Mouse (Mus musculus) left cerebral cortex, postnatal 25 days (tissue): ENCODE measurements around the gene Galnt17. TPM values are rescaled to one million over a fixed set of nuclear protein-coding genes. Genes with fewer than 3 reads are reported as not detected.

ENCODE experiments used
- DNase-seq, 2 experiments: peaks; one replicate each; pipeline ENCODE4 v3.0.0; 2022; ENCODE audit warnings: low spot score in 2 of 2, mixed read lengths in 1 of 2
- intact Hi-C: fragments of 180-260 bp; cut with DNase I; formaldehyde crosslinking; loops from one replicate; pipeline ENCODE4 v1.15.1; 2025
- total RNA-seq, 2 experiments: library from RNA; stranded (reverse); gene quantifications; 2 replicates each; pipeline ENCODE4 v1.2.3; 2021

Gene Galnt17
- total RNA-seq, 2 experiments from 2014 or later: 36.0 to 36.2 TPM

GRCm38 (mm10) chr5:130979321-130979720 is 329.0 kb downstream of the Galnt17 start:
- no peak for DNase-seq
- intact Hi-C loops: no loop called here

GRCm38 (mm10) chr5:130978871-130979270 is 329.4 kb downstream of the Galnt17 start:
- no peak for DNase-seq
- intact Hi-C loops: no loop called here

DNA sequence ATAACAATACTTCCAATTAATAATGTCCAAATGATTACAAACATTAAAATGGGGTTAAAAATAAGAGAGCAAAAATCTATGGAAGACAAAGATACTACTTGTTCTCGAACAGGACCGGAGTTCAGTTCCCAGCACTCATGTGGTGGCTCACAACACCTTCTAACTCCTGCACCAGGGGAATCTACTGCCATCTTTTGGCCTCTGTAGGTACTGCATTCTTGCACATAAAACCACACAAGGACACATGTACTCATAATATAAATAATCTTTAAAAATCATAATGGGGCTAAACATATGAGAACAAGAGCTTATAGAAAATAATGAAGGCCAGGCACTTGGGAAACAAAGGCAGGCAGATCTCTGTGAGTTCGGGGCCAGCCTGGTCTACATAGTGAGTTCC is 330.3 kb downstream of the Galnt17 start:
- DNase-seq: no peak
- intact Hi-C loops: no loop called here

DNA sequence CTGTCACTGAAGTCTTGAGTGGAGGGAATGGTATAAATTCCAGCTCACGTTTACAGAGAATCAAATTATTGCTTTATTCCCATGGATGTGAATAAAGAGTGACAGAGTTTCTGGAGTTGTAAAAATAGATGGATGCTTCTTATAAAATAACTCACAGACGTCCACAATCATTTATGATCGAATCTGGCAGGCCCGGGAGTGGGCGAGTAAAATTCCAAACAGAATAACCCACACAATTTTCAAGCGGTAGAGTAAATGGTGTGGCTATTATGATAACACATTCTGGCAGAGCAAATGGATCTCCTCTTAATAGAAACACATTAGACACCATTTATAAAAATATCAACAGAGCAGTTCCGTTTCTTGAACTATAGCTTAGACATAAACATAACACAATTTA is 355.9 kb downstream of the Galnt17 start:
- intact Hi-C loops: loop anchor here (5.0 kb wide), 1 partner anchor 475 kb away; no protein-coding TSS in a partner anchor
- peak in 1 of 2 experiments; percentile 56 for DNase-seq

DNA sequence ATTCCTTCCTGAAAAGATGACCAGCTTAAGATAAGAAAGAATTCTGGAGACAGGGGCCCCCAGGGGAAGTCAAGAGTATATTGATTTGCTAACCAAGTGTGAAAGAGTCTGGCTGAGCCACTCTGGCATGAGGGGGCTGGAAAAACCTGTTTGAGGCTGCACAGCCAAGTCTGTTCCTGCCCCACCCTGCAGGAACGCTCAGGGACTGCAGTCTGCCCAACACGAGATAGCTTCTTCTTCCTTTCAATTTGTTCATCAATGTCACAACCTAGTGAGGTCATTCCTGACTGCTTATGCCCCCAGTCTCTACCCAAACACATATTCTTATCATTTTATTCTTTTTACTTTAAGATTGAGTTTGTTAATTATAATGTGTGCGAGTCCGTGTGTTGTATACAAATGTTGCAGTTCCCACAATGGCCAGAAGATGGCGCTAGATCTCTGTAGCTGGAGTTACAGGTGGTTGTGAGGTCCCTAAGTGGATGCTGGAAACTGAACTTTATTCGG is 357.4 kb downstream of the Galnt17 start:
- intact Hi-C loops: loop anchor here (5.0 kb wide), 1 partner anchor 476 kb away; no protein-coding TSS in a partner anchor
- no peak for DNase-seq

- intact Hi-C loops: loop anchor here (5.0 kb wide), 1 partner anchor 477 kb away; no protein-coding TSS in a partner anchor
Measured at GRCm38 (mm10) chr5:130950421-130950820, 357.9 kb downstream of the Galnt17 start.

GRCm38 (mm10) chr5:130949710-130950109 is 358.6 kb downstream of the Galnt17 start:
- intact Hi-C loops: loop anchor here (5.0 kb wide), 1 partner anchor 478 kb away; no protein-coding TSS in a partner anchor

More at GRCm38 (mm10) chr5:130950421-130950820, 357.9 kb downstream of the Galnt17 start:
- no peak for DNase-seq

DNA sequence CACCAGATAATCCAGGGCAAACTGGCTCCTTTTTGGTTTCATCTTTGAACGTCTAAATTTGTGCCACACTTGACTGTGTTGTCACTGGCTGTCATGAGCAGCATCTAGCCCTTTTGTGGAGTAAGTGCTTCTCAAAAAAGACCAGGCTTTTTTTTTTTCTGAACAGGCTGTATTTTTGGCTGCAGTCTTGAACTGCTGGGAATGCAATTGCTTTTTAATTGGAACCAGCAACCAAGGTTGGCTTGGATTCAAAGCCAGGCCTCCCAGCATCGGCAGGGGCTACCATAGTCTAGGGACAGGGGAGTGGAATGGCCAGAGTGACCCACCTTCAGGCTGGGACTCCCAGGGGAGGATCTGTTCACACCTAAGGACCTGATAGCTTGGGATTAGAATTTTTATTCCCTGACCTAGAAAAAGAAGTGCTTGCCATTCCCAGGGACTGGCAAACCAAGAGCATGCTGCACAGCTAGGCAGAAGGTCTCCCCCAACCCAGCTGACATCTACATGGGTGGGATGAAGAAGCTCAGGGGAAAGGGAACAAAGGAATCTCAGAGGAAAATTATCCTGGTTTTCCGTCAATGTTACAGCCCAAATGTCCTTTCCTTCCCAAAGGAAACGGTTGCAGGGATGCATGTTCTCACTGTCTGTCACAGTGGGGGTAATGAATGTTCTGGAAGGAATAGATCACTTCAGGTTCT is 369.2 kb downstream of the Galnt17 start:
- intact Hi-C loops: loop anchor here (5.0 to 10.0 kb wide), 2 partner anchors 243 to 366 kb away; partner anchors contain the start of gene Galnt17
- DNase-seq: peak; percentile 49 to 81

More at GRCm38 (mm10) chr5:130949710-130950109, 358.6 kb downstream of the Galnt17 start:
- peak in 1 of 2 experiments; percentile 46 for DNase-seq

- DNase-seq: peak in 1 of 2 experiments; percentile 79
- intact Hi-C loops: loop anchor here (5.0 to 10.0 kb wide), 2 partner anchors 244 to 366 kb away; partner anchors contain the start of gene Galnt17
Measured at GRCm38 (mm10) chr5:130938274-130938741, 370.0 kb downstream of the Galnt17 start.

DNA sequence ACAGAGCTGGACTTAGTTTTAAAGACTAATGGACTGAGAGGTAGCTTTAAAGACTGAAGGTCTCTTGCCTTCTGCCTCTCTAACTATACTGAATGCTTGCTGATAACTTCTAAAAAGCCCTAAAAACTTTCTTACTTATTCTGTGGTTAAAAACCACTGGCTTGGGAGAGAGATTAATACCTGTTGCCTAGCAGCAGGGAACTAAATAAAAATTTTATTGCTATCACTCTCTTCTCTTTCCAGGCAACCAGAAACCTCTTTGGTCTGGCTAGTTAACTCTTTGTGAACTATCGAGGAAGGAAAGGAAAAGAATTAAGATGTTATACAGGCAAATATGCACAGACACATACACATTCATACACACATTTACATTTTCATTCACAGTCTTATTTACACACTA is 377.3 kb downstream of the Galnt17 start:
- intact Hi-C loops: loop anchor here (10.0 kb wide), 1 partner anchor 374 kb away; the partner anchor contains the start of gene Galnt17
- no peak for DNase-seq

DNA sequence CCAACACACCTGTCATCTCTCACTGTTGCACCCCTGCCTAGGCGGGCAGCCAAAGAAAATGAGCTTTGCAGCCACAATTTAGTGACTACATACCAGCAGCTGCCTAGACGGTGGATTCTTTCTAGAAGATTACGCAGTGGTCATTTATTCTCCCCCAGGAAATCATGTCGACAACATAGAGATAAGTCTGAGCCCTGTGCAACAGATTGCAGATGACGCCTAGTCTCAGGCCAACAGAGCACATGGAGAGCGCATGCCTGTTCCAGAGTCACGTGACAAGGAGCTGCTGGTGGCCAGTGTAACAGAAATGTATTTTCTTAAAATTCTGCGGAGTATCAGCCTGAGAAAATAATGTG is 380.5 kb downstream of the Galnt17 start:
- DNase-seq: no peak
- intact Hi-C loops: no loop called here

- intact Hi-C loops: no loop called here
- DNase-seq: no peak
Measured at GRCm38 (mm10) chr5:130927138-130927793, 381.0 kb downstream of the Galnt17 start.

DNA sequence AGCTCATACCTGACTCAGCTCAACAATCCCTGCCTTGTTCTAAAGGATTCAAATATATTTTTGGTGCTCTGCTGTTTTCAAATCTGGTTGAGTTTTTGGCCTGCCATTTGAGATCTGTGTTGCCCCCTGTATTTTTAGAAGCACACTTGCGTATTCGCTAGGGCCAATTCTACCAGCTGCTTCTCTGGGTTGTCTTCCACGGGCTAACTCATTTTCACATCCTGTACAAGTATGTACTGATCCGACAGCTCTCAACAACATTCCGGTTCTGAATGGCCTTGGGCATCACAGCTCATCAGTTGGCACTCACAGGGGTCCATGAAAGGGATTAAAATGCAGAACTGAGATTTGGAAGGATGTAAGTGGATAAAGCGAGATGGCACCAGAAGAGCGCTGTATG is 382.6 kb downstream of the Galnt17 start:
- intact Hi-C loops: no loop called here

GRCm38 (mm10) chr5:130924245-130924827 is 384.0 kb downstream of the Galnt17 start:
- DNase-seq: no peak
- intact Hi-C loops: no loop called here

More for the DNA sequence above, 382.6 kb downstream of the Galnt17 start:
- DNase-seq: no peak

DNA sequence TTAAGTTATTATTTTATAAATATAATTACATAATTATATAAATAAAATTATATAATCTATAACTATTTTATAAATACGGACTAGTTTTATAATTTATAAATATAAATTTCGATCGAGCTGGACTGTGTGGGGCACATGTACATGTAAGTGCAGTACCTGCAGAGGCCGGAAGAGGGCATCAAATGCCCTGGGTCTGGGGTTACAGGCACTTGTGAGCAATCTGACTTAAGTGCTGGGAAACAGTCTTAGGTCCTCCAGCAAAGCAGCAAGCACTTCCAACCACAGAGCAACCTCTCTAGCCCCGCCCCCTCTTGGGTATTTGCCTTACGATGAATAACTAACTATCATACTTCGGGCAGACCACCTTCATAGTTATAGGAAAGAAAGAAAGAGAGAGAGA is 388.3 kb downstream of the Galnt17 start:
- intact Hi-C loops: no loop called here
- no peak for DNase-seq

GRCm38 (mm10) chr5:130914606-130915005 is 393.7 kb downstream of the Galnt17 start:
- intact Hi-C loops: no loop called here
- no peak for DNase-seq

DNA sequence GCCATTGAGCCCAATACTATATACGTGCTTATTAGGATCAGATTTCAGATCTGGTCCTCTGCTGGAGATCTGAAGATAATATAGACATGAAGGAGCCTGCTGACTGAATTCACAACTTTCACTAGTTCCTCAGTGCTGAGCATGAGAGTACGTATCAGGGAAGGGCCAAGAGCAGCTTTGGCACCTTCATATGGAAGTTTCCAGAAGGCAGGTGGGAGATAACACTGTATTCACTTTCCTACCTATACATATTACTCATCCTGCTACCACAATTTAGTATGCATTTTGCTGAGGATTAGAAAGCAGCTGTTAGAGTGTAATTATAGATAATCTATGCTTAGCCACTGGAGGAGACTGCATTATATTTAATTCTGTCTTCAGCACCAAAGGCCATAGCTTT is 396.7 kb downstream of the Galnt17 start:
- intact Hi-C loops: no loop called here
- DNase-seq: peak in 1 of 2 experiments; percentile 63

DNA sequence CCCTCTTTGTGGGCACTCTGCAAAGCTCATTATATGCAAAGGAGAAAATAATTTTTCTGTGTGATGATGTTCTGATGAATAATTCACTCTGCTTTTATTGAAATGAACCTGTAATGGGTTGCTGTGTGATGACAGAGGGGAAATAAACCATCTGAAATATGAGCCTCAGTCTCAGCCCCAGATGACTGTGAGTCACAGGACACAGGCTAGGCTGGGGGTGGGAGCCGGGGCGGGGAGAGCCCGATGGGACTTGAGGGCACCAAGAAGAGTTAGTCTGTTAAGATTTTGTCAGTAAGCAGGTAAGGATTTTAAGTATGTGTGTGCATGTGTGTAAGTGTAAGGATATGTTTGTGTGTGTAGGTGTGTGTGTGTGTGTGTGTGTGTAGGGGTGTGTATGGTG is 406.6 kb downstream of the Galnt17 start:
- intact Hi-C loops: no loop called here

DNA sequence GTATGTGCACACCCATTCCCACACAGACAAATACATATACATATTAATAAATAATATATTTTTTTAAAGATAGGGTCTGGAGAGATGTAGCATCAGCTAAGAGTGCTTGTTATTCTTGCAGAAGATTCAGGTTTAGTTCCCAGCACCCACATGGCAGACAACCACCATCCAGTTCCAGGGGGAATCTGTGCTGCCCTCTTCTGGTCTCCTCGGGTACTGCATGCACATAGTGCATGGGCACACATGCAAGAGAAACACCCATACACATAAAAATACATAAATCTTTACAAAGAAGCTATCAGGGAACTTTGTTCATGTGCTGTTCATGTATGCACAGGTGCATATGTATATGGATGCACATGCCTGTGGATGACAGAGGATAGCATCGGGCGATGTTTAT is 412.3 kb downstream of the Galnt17 start:
- intact Hi-C loops: no loop called here
- DNase-seq: no peak

More for the DNA sequence above, 406.6 kb downstream of the Galnt17 start:
- DNase-seq: no peak

DNA sequence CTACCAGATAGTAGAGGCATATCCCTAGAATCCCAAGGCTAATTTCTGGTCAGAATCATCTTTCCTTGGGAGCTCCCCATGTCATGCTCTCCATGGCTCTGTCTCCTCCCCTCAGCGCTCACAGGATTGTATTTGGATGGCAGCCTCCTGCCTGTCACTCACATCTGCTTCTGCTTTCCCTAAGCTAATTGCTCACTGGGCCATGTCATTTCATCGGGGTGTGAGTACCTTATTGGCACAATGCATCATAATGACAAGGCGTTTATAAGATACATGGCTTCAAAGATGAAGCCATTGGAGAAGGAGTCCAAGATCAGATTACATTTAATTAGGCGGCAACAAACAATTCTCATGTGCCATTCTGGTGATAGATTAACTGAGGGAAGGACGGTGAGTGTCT is 416.6 kb downstream of the Galnt17 start:
- intact Hi-C loops: no loop called here
- no peak for DNase-seq
